Mouse (Mus musculus) megakaryocyte, embryonic 14.5 days (primary cell): ENCODE data around the gene Ifit1.

ENCODE experiments used
- FLI1 ChIP-seq: IDR thresholded peaks from 2 replicates; pipeline ENCODE4 v1.6.1; 2012; ENCODE audit warnings: low read length, inconsistent platforms, mixed read lengths
- GATA1 ChIP-seq: IDR thresholded peaks from 3 replicates; pipeline ENCODE4 v1.6.1; 2012; ENCODE audit warnings: mixed read lengths, low read length, inconsistent platforms, borderline replicate concordance

GRCm38 (mm10) chr19:34631487-34631886, 9.2 kb upstream of the Ifit1 start:
- TF ChIP-seq GATA1 (no peak), FLI1 (no peak)
